Mouse (Mus musculus): ENCODE measurements around the gene Gm4869. TPM values are rescaled to one million over a fixed set of nuclear protein-coding genes. Genes with fewer than 3 reads are reported as not detected.

Gene Gm4869
- polyA plus RNA-seq (2014; fragmentation: Nextera tagmentation; extraction: Ambion mirVana) = not detected in 2 replicates

DNA sequence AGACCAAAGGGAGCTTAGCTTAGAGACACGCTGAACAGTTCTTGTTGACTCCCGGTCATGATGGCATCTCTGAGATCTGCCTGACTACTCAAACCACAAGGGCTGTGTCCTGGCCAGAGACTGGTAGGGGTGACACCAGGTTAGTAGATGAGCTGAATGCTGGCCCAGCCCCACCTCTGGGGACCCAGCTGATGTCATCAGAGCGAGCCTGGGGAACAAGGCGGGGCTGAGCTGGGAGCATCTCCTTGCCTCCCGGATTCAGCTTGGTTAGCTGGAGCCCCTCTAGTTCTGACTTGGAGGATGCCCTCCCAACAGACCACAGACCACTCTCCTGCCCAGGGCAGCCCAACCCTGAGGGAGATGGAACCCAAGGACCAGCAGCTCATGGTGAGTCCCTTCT lies at the start of gene Gm4869:
TSS of gene Gm4869 (plus strand) at position 301 of the 400 bp plus-strand sequence.
- Histone ChIP-seq H3K4me1 (ENCODE audit: control insufficient read depth, insufficient read depth, low read length) (no peaks in the 10 kb centered on the region), H3K27me3 (replicated peaks; ENCODE audit: control insufficient read depth, insufficient read depth, low read length) (no peaks in the 10 kb centered on the region), H3K9me3 (replicated peaks; ENCODE audit: control insufficient read depth, low read length) (no peaks in the 10 kb centered on the region), H3K4me3 (ENCODE audit: low read depth, low read length) (no peak within 1 kb of the TSS), H3K4me2 (ENCODE audit: low read length) (no peak within 1 kb of the TSS), H3K36me3 (ENCODE audit: control insufficient read depth, insufficient read depth, low read length) (peaks cover 57% of the 10 kb centered on the region), H3K27ac (ENCODE audit: low read depth, low read length) (no peak within 1 kb of the TSS), H3K9ac (ENCODE audit: low read length) (no peak within 1 kb of the TSS)
- no peak for ATAC-seq
- DNase-seq (ENCODE audit: low spot score) = no peak
- 85% methylated on average over 5 of the region's 5 CpGs for WGBS

DNA sequence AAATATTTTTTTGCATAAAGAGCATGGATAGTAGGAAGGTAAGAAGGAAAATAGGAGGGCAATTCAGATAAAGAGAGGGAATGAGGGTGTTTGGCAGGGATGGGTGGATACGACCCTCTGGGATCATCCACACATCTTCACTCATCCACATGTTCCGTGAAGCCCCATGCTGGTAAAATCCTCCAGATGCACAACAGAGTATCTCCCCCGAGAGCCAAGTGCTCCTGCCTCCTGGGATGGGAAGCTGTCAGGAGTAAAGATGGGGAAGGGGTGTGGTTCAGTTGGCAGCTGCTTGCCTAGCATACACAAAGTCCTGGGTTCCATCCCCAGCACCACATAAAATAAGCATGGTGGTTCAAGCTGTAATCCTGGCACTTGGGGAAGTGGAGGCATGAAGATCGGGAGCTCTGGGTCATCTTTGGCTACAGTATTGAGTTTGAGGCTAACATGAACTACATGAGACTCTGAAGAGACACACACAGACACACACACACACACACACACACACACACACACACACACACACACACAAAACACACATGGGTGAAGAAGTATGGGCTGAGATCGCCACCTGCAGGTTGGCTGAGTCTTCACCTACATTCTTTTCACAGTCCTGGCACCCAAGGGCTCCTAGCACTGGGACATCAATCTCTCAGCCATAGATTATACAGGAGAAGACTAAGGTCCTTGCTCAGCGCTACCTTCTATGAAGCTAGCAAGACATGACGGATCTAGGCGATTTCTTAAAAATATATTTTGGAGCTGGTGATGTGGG lies 49.1 kb upstream of the Gm4869 start:
- H3K27me3 ChIP-seq (replicated peaks; ENCODE audit: control insufficient read depth, insufficient read depth, low read length) = no peaks in the 10 kb centered on the region
- ATAC-seq (no peak), DNase-seq (ENCODE audit: low spot score) (no peak)
- no peaks in the 10 kb centered on the region for H3K9me3 ChIP-seq (replicated peaks; ENCODE audit: control insufficient read depth, low read length)
- H3K4me2 ChIP-seq (ENCODE audit: low read length) = no peak overlapping the region
- H3K9ac ChIP-seq (ENCODE audit: low read length) = no peak overlapping the region
- no peaks in the 10 kb centered on the region for H3K4me1 ChIP-seq (ENCODE audit: control insufficient read depth, insufficient read depth, low read length)
- 67% methylated on average over 8 of the region's 8 CpGs for WGBS
- no peak overlapping the region for H3K4me3 ChIP-seq (ENCODE audit: low read depth, low read length)
- H3K27ac ChIP-seq (ENCODE audit: low read depth, low read length) = no peak overlapping the region
- H3K36me3 ChIP-seq (ENCODE audit: control insufficient read depth, insufficient read depth, low read length) = no peaks in the 10 kb centered on the region

GRCm38 (mm10) chr5:140402640-140403270 lies 42.7 kb upstream of the Gm4869 start:
- H3K9ac ChIP-seq (ENCODE audit: low read length) = no peak overlapping the region
- H3K4me3 ChIP-seq (ENCODE audit: low read depth, low read length) = no peak overlapping the region
- H3K27ac ChIP-seq (ENCODE audit: low read depth, low read length) = no peak overlapping the region
- ATAC-seq (no peak), DNase-seq (ENCODE audit: low spot score) (no peak)
- H3K9me3 ChIP-seq (replicated peaks; ENCODE audit: control insufficient read depth, low read length) = no peaks in the 10 kb centered on the region
- 82% methylated on average over 4 of the region's 4 CpGs for WGBS
- no peaks in the 10 kb centered on the region for H3K36me3 ChIP-seq (ENCODE audit: control insufficient read depth, insufficient read depth, low read length)
- H3K27me3 ChIP-seq (replicated peaks; ENCODE audit: control insufficient read depth, insufficient read depth, low read length) = no peaks in the 10 kb centered on the region
- H3K4me2 ChIP-seq (ENCODE audit: low read length) = no peak overlapping the region
- no peaks in the 10 kb centered on the region for H3K4me1 ChIP-seq (ENCODE audit: control insufficient read depth, insufficient read depth, low read length)

GRCm38 (mm10) chr5:140405126-140405525 lies 40.3 kb upstream of the Gm4869 start:
- Histone ChIP-seq H3K27me3 (replicated peaks; ENCODE audit: control insufficient read depth, insufficient read depth, low read length) (no peaks in the 10 kb centered on the region), H3K27ac (ENCODE audit: low read depth, low read length) (no peak overlapping the region), H3K36me3 (ENCODE audit: control insufficient read depth, insufficient read depth, low read length) (no peaks in the 10 kb centered on the region), H3K4me1 (ENCODE audit: control insufficient read depth, insufficient read depth, low read length) (no peaks in the 10 kb centered on the region), H3K9ac (ENCODE audit: low read length) (no peak overlapping the region), H3K4me2 (ENCODE audit: low read length) (no peak overlapping the region), H3K4me3 (ENCODE audit: low read depth, low read length) (no peak overlapping the region), H3K9me3 (replicated peaks; ENCODE audit: control insufficient read depth, low read length) (no peaks in the 10 kb centered on the region)
- 87% methylated on average over 6 of the region's 6 CpGs for WGBS
- DNase-seq (ENCODE audit: low spot score) = no peak
- no peak for ATAC-seq

- WGBS = 86% methylated on average over 6 of the region's 6 CpGs
These were observed 38.8 kb upstream of the Gm4869 start for GRCm38 (mm10) chr5:140406666-140407065.

GRCm38 (mm10) chr5:140408801-140409200 lies 36.6 kb upstream of the Gm4869 start:
- Histone ChIP-seq H3K9me3 (replicated peaks; ENCODE audit: control insufficient read depth, low read length) (no peaks in the 10 kb centered on the region), H3K27me3 (replicated peaks; ENCODE audit: control insufficient read depth, insufficient read depth, low read length) (no peaks in the 10 kb centered on the region), H3K4me3 (ENCODE audit: low read depth, low read length) (no peak overlapping the region), H3K9ac (ENCODE audit: low read length) (no peak overlapping the region), H3K36me3 (ENCODE audit: control insufficient read depth, insufficient read depth, low read length) (no peaks in the 10 kb centered on the region), H3K27ac (ENCODE audit: low read depth, low read length) (no peak overlapping the region), H3K4me1 (ENCODE audit: control insufficient read depth, insufficient read depth, low read length) (no peaks in the 10 kb centered on the region), H3K4me2 (ENCODE audit: low read length) (no peak overlapping the region)
- DNase-seq (ENCODE audit: low spot score) = no peak
- ATAC-seq = no peak

More at GRCm38 (mm10) chr5:140406666-140407065, 38.8 kb upstream of the Gm4869 start:
- H3K4me1 ChIP-seq (ENCODE audit: control insufficient read depth, insufficient read depth, low read length) = no peaks in the 10 kb centered on the region
- ATAC-seq (no peak), DNase-seq (ENCODE audit: low spot score) (no peak)
- H3K9me3 ChIP-seq (replicated peaks; ENCODE audit: control insufficient read depth, low read length) = no peaks in the 10 kb centered on the region
- H3K27me3 ChIP-seq (replicated peaks; ENCODE audit: control insufficient read depth, insufficient read depth, low read length) = no peaks in the 10 kb centered on the region
- no peak overlapping the region for H3K27ac ChIP-seq (ENCODE audit: low read depth, low read length)
- H3K4me2 ChIP-seq (ENCODE audit: low read length) = no peak overlapping the region
- H3K4me3 ChIP-seq (ENCODE audit: low read depth, low read length) = no peak overlapping the region
- no peak overlapping the region for H3K9ac ChIP-seq (ENCODE audit: low read length)
- H3K36me3 ChIP-seq (ENCODE audit: control insufficient read depth, insufficient read depth, low read length) = no peaks in the 10 kb centered on the region

DNA sequence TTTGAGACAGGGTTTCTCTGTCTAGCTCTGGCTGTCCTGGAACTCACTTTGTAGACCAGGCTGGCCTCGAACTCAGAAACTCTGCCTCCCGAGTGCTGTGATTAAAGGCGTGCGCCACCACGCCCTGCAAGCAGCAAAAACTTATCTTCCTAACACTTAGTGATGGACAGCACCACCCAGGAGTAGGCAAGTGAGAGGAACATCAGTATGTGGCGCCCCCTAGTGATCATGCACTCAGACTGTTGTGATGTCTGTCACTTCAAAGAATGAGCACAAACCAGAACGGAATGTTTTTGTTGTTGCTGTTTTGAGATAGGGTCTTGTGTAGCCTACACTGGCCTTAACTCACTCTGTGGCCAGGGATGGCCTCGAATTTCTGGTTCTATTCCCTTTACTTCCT lies 34.1 kb upstream of the Gm4869 start:
- no peak for ATAC-seq
- DNase-seq (ENCODE audit: low spot score) = peak; percentile 24
- H3K27ac ChIP-seq (ENCODE audit: low read depth, low read length) = no peak overlapping the region
- no peaks in the 10 kb centered on the region for H3K9me3 ChIP-seq (replicated peaks; ENCODE audit: control insufficient read depth, low read length)
- H3K4me1 ChIP-seq (ENCODE audit: control insufficient read depth, insufficient read depth, low read length) = no peaks in the 10 kb centered on the region
- no peak overlapping the region for H3K4me3 ChIP-seq (ENCODE audit: low read depth, low read length)
- no peak overlapping the region for H3K4me2 ChIP-seq (ENCODE audit: low read length)
- WGBS = 45% methylated on average over 8 of the region's 8 CpGs
- H3K36me3 ChIP-seq (ENCODE audit: control insufficient read depth, insufficient read depth, low read length) = no peaks in the 10 kb centered on the region
- H3K9ac ChIP-seq (ENCODE audit: low read length) = no peak overlapping the region
- no peaks in the 10 kb centered on the region for H3K27me3 ChIP-seq (replicated peaks; ENCODE audit: control insufficient read depth, insufficient read depth, low read length)

DNA sequence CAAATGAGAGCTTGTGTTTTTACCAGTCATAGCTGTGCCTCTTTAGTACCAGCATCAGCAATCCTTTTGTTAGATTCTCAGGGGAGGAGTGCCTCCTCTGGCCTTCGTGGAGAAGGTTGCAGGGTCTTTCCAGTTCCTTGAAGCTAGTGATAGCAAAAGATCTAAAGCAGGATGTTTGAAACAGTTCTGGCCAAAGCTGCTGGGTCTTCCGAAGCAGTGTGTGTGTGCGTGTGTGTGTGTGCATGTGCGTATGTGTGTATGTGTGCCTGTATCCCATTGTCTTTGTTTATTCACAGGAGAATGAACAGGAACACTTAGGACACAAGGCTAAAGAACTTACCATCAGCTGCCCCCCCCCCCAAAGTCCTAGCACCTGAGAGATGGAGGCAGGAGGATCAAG lies 30.8 kb upstream of the Gm4869 start:
- no peaks in the 10 kb centered on the region for H3K9me3 ChIP-seq (replicated peaks; ENCODE audit: control insufficient read depth, low read length)
- 60% methylated on average over 4 of the region's 4 CpGs for WGBS
- no peak overlapping the region for H3K9ac ChIP-seq (ENCODE audit: low read length)
- no peaks in the 10 kb centered on the region for H3K27me3 ChIP-seq (replicated peaks; ENCODE audit: control insufficient read depth, insufficient read depth, low read length)
- no peak overlapping the region for H3K4me2 ChIP-seq (ENCODE audit: low read length)
- DNase-seq (ENCODE audit: low spot score) (no peak), ATAC-seq (no peak)
- no peaks in the 10 kb centered on the region for H3K36me3 ChIP-seq (ENCODE audit: control insufficient read depth, insufficient read depth, low read length)
- no peaks in the 10 kb centered on the region for H3K4me1 ChIP-seq (ENCODE audit: control insufficient read depth, insufficient read depth, low read length)
- H3K27ac ChIP-seq (ENCODE audit: low read depth, low read length) = no peak overlapping the region
- no peak overlapping the region for H3K4me3 ChIP-seq (ENCODE audit: low read depth, low read length)

DNA sequence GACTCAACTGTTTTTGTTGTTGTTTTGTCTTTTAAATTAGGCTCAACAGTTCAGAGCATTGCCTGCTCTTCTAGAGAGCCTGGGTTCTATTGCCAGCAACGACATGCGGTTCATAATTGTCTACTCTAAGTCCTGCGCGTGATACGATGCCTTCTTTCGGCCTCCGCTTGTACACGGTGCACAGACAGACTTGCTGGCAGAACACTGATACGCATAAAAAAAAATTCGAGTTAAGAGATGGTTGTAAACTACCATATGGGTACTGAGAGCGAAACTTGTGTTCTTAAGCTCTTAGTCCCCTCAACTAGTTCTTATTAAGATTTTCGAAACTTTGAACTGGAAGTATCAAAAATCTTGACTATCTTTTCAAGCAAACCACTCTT lies 27.3 kb upstream of the Gm4869 start:
- peak; percentile 13; the same call in 1 of the 2 replicates for ATAC-seq

More for the DNA sequence above, 27.3 kb upstream of the Gm4869 start:
- DNase-seq (ENCODE audit: low spot score) = no peak
- Histone ChIP-seq H3K4me2 (ENCODE audit: low read length) (peak overlapping the region; percentile 62), H3K27me3 (replicated peaks; ENCODE audit: control insufficient read depth, insufficient read depth, low read length) (no peaks in the 10 kb centered on the region), H3K9me3 (replicated peaks; ENCODE audit: control insufficient read depth, low read length) (no peaks in the 10 kb centered on the region), H3K27ac (ENCODE audit: low read depth, low read length) (peak overlapping the region; percentile 92), H3K4me3 (ENCODE audit: low read depth, low read length) (peak overlapping the region; percentile 99), H3K4me1 (ENCODE audit: control insufficient read depth, insufficient read depth, low read length) (peaks cover 14% of the 10 kb centered on the region), H3K36me3 (ENCODE audit: control insufficient read depth, insufficient read depth, low read length) (0 out of 2 replicates have a peak, but pooled peaks cover 3% of the 10 kb centered on the region), H3K9ac (ENCODE audit: low read length) (peak overlapping the region; percentile 94)
- 0% methylated on average over 12 of the region's 12 CpGs for WGBS

All from forebrain, embryonic 14.5 days (tissue).